Mouse (Mus musculus) frontal cortex, adult 2 months (tissue): ENCODE data around the gene Tlr3. TPM values are rescaled to one million over a fixed set of nuclear protein-coding genes. Genes with fewer than 3 reads are reported as not detected.

Source experiments
- DNase-seq, 2 experiments: peaks; one replicate each; pipeline ENCODE4 v3.0.0; 2022; ENCODE audit warnings: low spot score in 1 of 2; ENCODE audit errors: extremely low spot score in 1 of 2
- polyA plus RNA-seq: library from polyadenylated mRNA; depleted of rRNA; stranded (reverse); fragments of >200 nt; gene quantifications from 2 replicates; pipeline ENCODE4 v1.2.3, GENCODE M21; 2012; rRNA removed

Gene Tlr3
- polyA plus RNA-seq, 1 experiment = 12.3 TPM

DNA sequence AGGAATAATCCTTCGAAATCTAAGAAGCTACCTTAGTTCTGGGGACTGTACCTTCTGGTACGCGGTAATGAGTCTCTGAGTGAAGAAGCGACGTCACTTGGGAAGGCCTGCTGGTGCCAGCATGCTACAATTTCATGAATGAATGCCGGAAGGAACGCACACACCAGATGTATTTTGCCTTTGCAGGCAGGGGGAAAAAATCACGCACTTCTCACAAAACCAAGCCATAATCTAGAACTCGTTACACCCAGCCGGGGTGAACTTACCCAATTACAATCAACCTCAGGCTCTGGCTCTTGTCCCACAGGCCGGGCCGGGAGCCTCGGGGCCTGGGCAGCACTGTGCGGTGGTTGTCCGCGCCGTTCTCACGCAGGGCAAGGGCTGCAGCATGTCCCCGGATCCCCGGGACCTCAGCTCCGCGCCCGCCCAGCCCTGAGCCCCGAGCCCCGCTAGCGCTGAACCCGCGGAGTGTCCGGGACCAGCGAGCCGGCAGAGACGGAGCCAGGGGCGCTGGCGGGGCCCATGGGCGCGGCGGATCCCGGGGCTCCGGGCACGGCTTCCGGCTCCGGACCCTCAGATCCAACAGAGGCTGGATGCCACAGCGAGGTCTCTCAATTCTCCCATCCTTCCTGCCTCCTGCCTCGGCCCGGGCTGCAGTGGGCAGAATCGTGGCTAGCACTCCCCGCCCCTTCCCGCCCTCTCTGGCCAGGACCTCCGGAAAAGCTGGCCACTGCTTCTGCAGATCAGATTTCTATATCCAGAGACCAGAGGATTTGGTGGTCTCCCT is 52.6 kb downstream of the Tlr3 start:
- DNase-seq = peak; percentile 7 to 53

DNA sequence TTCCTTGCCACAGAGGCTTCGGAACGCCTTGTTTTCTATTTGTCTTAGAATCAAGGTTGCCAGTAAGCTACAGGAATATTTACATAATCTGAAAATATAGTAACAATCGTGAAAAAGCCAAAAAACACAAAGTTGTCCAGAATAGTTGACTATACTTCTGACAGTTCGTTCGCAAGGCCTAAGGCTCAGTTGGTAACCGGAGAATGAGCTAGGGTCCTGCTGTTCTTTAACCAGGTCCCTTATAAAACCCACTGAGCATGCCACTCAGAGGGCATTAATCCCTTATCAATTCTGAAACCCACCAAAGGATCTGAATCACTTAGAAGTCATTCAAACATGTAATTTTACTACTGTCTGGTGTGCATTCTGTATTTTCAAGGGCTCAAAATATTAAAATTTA is 55.1 kb downstream of the Tlr3 start:
- DNase-seq = no peak

Other genes with a start within 250 kb of the Tlr3 start
- not detected in 2 replicates for gene F11, start 149.0 kb downstream of the Tlr3 start, polyA plus RNA-seq
- 0.04 and 0.08 TPM in 2 replicates for gene Klkb1, start 116.2 kb downstream of the Tlr3 start, polyA plus RNA-seq
- gene Gm45753, start 102.6 kb downstream of the Tlr3 start, polyA plus RNA-seq = not detected in 2 replicates
- 6.4 and 7.3 TPM in 2 replicates for gene Cyp4v3, start 77.9 kb downstream of the Tlr3 start, polyA plus RNA-seq
- 15.1 and 17.1 TPM in 2 replicates for gene Fam149a, start 28.8 kb downstream of the Tlr3 start, polyA plus RNA-seq
- gene Sorbs2, start 96.7 kb upstream of the Tlr3 start, polyA plus RNA-seq = 122 and 124 TPM in 2 replicates